Mouse (Mus musculus): Measurements from ENCODE around the gene Baz2b. TPM values are rescaled to one million over a fixed set of nuclear protein-coding genes. Genes with fewer than 3 reads are reported as not detected.

Baz2b gene
- total and polyA plus RNA-seq, 3 experiments, result 5.7 to 11.4 TPM; not detected in 1

DNA sequence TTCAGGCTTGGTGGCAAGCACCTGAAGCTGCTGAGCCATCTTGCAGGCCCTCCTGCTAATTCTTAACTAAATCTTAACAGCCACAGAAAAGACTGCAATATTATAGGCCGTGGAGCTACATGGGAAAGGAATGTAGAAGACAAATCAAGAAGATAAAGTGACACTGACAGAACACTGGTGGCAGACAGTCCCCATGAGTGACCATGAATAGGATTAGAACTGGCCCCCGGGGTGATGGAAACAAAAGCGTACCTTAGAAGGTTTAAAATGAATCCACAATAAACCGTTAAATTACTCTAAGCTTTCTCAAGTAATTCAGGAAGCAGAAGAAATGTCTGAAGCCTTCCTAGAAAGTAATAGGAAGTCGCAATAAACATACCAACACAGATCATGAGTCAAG lies 61.0 kb downstream of the Baz2b start:
- TF ChIP-seq SMC3 (IDR thresholded peaks at IDR 0.05; ENCODE audit: low read depth, low read length) (no peak), USF1 (IDR thresholded peaks at IDR 0.05; ENCODE audit: low read depth, low read length) (no peak), KAT2A (conservative IDR thresholded peaks at IDR 0.05; ENCODE audit: low read depth, low read length) (no peak), UBTF (IDR thresholded peaks at IDR 0.05; ENCODE audit: borderline replicate concordance, insufficient read depth, low read depth, low read length) (no peak), POLR2AphosphoS5 (IDR thresholded peaks at IDR 0.05; ENCODE audit: borderline replicate concordance, low read depth, low read length) (no peak), ELF1 (IDR thresholded peaks at IDR 0.05; ENCODE audit: low read depth, low read length) (no peak), JUND (IDR thresholded peaks at IDR 0.05; ENCODE audit: low read depth, low read length) (no peak), CHD2 (IDR thresholded peaks at IDR 0.05; ENCODE audit: low read length) (no peak), MXI1 (IDR thresholded peaks at IDR 0.05; ENCODE audit: low read depth, low read length) (no peak), POLR2AphosphoS2 (IDR thresholded peaks at IDR 0.05; ENCODE audit: low read length) (no peak), RCOR1 (IDR thresholded peaks at IDR 0.05; ENCODE audit: low read depth, low read length) (no peak), SIN3A (IDR thresholded peaks at IDR 0.05; ENCODE audit: low read length) (no peak), TBP (IDR thresholded peaks at IDR 0.05; ENCODE audit: low read depth, low read length) (no peak), NELFE (IDR thresholded peaks at IDR 0.05; ENCODE audit: low read depth, low read length) (no peak), MAZ (IDR thresholded peaks at IDR 0.05; ENCODE audit: low read depth, low read length) (no peak), MEF2A (IDR thresholded peaks at IDR 0.05; ENCODE audit: extremely low read depth, insufficient replicate concordance, low read depth, low read length, poor library complexity, severe bottlenecking) (no peak), MYB (IDR thresholded peaks at IDR 0.05; ENCODE audit: low read depth, low read length) (no peak), NRF1 (IDR thresholded peaks at IDR 0.05; ENCODE audit: insufficient read depth, low read depth, low read length, poor library complexity, severe bottlenecking) (no peak)
- no peaks in the 10 kb centered on the region for H3K79me2 ChIP-seq (ENCODE audit: control insufficient read depth, insufficient read depth, low read length, poor library complexity)
- DNase-seq (ENCODE audit: low read depth, low spot score), result no peak
- no peak overlapping the region for H3K9ac ChIP-seq (ENCODE audit: control insufficient read depth, low read depth, low read length, poor library complexity, severe bottlenecking)
- no peaks in the 10 kb centered on the region for H3K36me3 ChIP-seq (ENCODE audit: control insufficient read depth in 1 of 2, insufficient read depth in 2 of 2, low read length in 2 of 2)
- H3K4me3 ChIP-seq (ENCODE audit: control insufficient read depth in 1 of 2, insufficient read depth in 1 of 2, low read depth in 2 of 2, low read length in 2 of 2), result no peak overlapping the region
- no peaks in the 10 kb centered on the region for H3K27me3 ChIP-seq (ENCODE audit: control insufficient read depth in 1 of 2, insufficient read depth in 2 of 2, low read length in 2 of 2)
- no peak overlapping the region for H3K27ac ChIP-seq (ENCODE audit: control insufficient read depth, low read depth, low read length)
- H3K9me3 ChIP-seq (replicated peaks; ENCODE audit: insufficient read depth, low read length), result no peaks in the 10 kb centered on the region
- no peaks in the 10 kb centered on the region for H3K4me1 ChIP-seq (ENCODE audit: control insufficient read depth in 1 of 2, insufficient read depth in 2 of 2, low read length in 2 of 2)

DNA sequence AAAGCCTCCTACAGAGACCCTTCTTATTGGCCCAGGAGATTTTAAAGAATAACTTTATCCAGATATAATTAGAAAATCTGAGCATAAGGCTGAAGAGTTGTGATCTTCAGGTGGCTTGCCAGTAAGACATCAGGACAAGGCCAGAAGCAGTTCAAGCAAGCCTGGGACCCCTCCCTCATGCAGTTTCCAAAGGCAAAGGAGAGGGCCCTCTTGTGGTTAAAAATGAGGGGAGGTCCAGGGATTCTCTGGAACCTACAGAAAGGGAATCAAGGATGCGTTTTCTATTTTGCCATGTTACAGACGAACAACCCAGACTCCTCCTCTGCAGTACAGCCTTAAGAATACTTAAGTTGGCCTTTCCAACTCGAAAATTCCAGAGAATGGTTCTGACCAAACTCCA lies 62.2 kb downstream of the Baz2b start:
- Histone ChIP-seq H3K9ac (ENCODE audit: control insufficient read depth, low read depth, low read length, poor library complexity, severe bottlenecking) (no peak overlapping the region), H3K27me3 (ENCODE audit: control insufficient read depth in 1 of 2, insufficient read depth in 2 of 2, low read length in 2 of 2) (no peaks in the 10 kb centered on the region), H3K9me3 (replicated peaks; ENCODE audit: insufficient read depth, low read length) (no peaks in the 10 kb centered on the region), H3K27ac (ENCODE audit: control insufficient read depth, low read depth, low read length) (no peak overlapping the region), H3K4me3 (ENCODE audit: control insufficient read depth in 1 of 2, insufficient read depth in 1 of 2, low read depth in 2 of 2, low read length in 2 of 2) (no peak overlapping the region), H3K36me3 (ENCODE audit: control insufficient read depth in 1 of 2, insufficient read depth in 2 of 2, low read length in 2 of 2) (peaks cover 0 to 4% of the 10 kb centered on the region in 2 experiments; a peak in 2 of 4 replicates), H3K4me1 (ENCODE audit: control insufficient read depth in 1 of 2, insufficient read depth in 2 of 2, low read length in 2 of 2) (peaks cover 0 to 7% of the 10 kb centered on the region in 2 experiments; a peak in 1 of 4 replicates), H3K79me2 (ENCODE audit: control insufficient read depth, insufficient read depth, low read length, poor library complexity) (no peaks in the 10 kb centered on the region)
- TF ChIP-seq SMC3 (IDR thresholded peaks at IDR 0.05; ENCODE audit: low read depth, low read length) (no peak), MYB (IDR thresholded peaks at IDR 0.05; ENCODE audit: low read depth, low read length) (no peak), MAFK (IDR thresholded peaks at IDR 0.05; ENCODE audit: borderline replicate concordance, low read depth, low read length) (no peak), CTCF (IDR thresholded peaks at IDR 0.05 in 2 of 3, conservative IDR thresholded peaks at IDR 0.05 in 1 of 3; ENCODE audit: control insufficient read depth in 1 of 3, insufficient read depth in 1 of 3, low read depth in 2 of 3, low read length in 3 of 3, poor library complexity in 1 of 3, severe bottlenecking in 1 of 3) (no peak; a peak in 1 of 6 replicates), NELFE (IDR thresholded peaks at IDR 0.05; ENCODE audit: low read depth, low read length) (no peak), MYC (IDR thresholded peaks at IDR 0.05; ENCODE audit: low read depth, low read length) (no peak), POLR2A (IDR thresholded peaks at IDR 0.05; ENCODE audit: control insufficient read depth in 1 of 2, insufficient read depth in 1 of 2, low read depth in 1 of 2, low read length in 2 of 2, poor library complexity in 1 of 2) (no peak), MXI1 (IDR thresholded peaks at IDR 0.05; ENCODE audit: low read depth, low read length) (no peak), RCOR1 (IDR thresholded peaks at IDR 0.05; ENCODE audit: low read depth, low read length) (no peak), ELF1 (IDR thresholded peaks at IDR 0.05; ENCODE audit: low read depth, low read length) (no peak), ZMIZ1 (IDR thresholded peaks at IDR 0.05; ENCODE audit: low read depth, low read length) (no peak), ZNF384 (IDR thresholded peaks at IDR 0.05; ENCODE audit: low read depth, low read length) (no peak), NRF1 (IDR thresholded peaks at IDR 0.05; ENCODE audit: insufficient read depth, low read depth, low read length, poor library complexity, severe bottlenecking) (no peak), ZC3H11A (IDR thresholded peaks at IDR 0.05; ENCODE audit: low read depth, low read length) (no peak), EP300 (IDR thresholded peaks at IDR 0.05; ENCODE audit: low read depth in 1 of 2, low read length in 2 of 2) (no peak), BHLHE40 (IDR thresholded peaks at IDR 0.05; ENCODE audit: borderline replicate concordance, low read depth, low read length) (no peak), KAT2A (conservative IDR thresholded peaks at IDR 0.05; ENCODE audit: low read depth, low read length) (no peak)
- DNase-seq (ENCODE audit: low read depth, low spot score), result no peak
